Mouse (Mus musculus): ENCODE results near the gene Sde2. TPM values are rescaled to one million over a fixed set of nuclear protein-coding genes. Genes with fewer than 3 reads are reported as not detected.
A peak's percentile ranks its signal among the peaks of the same experiment; 100 is the strongest.
"Not testable (repeated sequence)": the region's sequence is repeated elsewhere in the genome, so short reads cannot be mapped to it uniquely, and the experiment has no call there.

Sde2 gene
- polyA plus RNA-seq, 1 experiment from 2014 or later, result 40.5 TPM

DNA sequence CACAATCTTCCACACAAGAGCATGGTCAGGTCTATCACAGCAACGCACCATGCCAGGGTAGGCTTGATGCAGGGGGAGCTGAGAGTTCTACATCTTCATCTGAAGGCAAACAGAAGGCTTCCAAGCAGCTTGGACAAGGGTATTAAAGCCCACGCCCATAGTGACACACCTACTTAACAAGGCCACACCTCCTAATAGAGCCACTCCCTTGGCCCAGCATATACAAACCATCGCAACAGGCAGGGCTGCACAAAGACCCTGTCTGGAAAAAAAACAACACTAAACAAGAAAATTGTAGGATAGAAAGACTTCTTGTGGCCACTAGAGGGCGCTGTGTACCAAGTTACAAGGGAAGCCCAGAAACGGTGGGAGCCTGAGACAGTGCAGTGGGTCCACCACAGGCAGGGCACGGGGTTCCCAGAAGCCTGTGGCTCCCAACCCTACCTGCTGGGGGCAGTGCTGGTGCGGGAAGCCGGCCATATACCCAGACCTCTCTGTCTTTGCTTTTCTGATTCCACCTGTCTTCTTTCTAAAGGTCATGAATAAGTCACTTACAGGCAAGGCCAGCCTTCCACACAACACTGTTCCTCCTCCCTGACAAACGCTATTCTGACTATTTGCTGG, 23.0 kb downstream of the Sde2 start:
- Histone ChIP-seq H3K36me3 (no peaks in the 10 kb centered on the region), H3K4me2 (replicated peaks) (no peak overlapping the region), H3K27me3 (replicated peaks) (no peaks in the 10 kb centered on the region), H3K9ac (no peak overlapping the region), H3K4me3 (no peak overlapping the region), H3K4me1 (no peaks in the 10 kb centered on the region), H3K9me3 (no peaks in the 10 kb centered on the region), H3K27ac (no peak overlapping the region)
- ATAC-seq (ENCODE audit: low FRiP score, low read depth), result no peak; the same call in 1 of the 2 replicates
- 20% methylated on average over 9 of the region's 9 CpGs for WGBS

DNA sequence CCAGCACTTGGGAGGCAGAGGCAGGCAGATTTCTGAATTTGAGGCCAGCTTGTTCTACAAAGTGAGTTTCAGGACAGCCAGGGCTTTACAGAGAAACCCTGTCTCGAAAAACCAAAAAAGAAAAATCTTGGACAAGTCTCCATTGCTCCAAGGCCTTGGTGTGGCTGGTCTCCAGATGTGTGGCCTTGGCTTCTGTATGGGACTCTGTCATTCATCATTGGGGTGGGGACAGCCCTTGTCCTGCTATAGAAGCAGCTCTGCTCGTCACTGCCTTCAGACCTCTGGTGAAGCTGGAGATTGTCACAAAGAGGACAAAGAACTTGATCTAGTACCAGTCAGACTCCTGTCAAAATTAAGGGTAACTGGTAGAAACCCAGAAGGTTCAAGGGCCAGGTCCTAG, 23.7 kb downstream of the Sde2 start:
- no peaks in the 10 kb centered on the region for H3K27me3 ChIP-seq (replicated peaks)
- 77% methylated on average over 2 of the region's 2 CpGs for WGBS
- H3K4me1 ChIP-seq, result no peaks in the 10 kb centered on the region
- H3K27ac ChIP-seq, result no peak overlapping the region
- no peak for ATAC-seq (ENCODE audit: low FRiP score, low read depth)
- no peak overlapping the region for H3K4me2 ChIP-seq (replicated peaks)
- no peaks in the 10 kb centered on the region for H3K9me3 ChIP-seq
- no peak overlapping the region for H3K9ac ChIP-seq
- no peak overlapping the region for H3K4me3 ChIP-seq
- H3K36me3 ChIP-seq, result no peaks in the 10 kb centered on the region

- Histone ChIP-seq H3K36me3 (no peaks in the 10 kb centered on the region), H3K27me3 (replicated peaks) (no peaks in the 10 kb centered on the region), H3K27ac (no peak overlapping the region), H3K4me2 (replicated peaks) (no peak overlapping the region), H3K4me1 (no peaks in the 10 kb centered on the region), H3K9me3 (no peaks in the 10 kb centered on the region), H3K9ac (no peak overlapping the region), H3K4me3 (no peak overlapping the region)
- ATAC-seq (ENCODE audit: low FRiP score, low read depth), result no peak
- WGBS, result 87% methylated on average over 9 of the region's 9 CpGs
Observed at GRCm38 (mm10) chr1:180875126-180875525, 24.2 kb downstream of the Sde2 start.

- WGBS, result 76% methylated on average over 4 of the region's 4 CpGs
Observed at GRCm38 (mm10) chr1:180877466-180877865, 26.5 kb downstream of the Sde2 start.

GRCm38 (mm10) chr1:180881768-180882167, 30.8 kb downstream of the Sde2 start:
- Histone ChIP-seq H3K36me3 (no peaks in the 10 kb centered on the region), H3K27ac (no peak overlapping the region), H3K9ac (no peak overlapping the region), H3K4me3 (no peak overlapping the region), H3K9me3 (no peaks in the 10 kb centered on the region), H3K4me1 (0 out of 2 replicates have a peak, but pooled peaks cover 5% of the 10 kb centered on the region), H3K27me3 (replicated peaks) (no peaks in the 10 kb centered on the region), H3K4me2 (replicated peaks) (no peak overlapping the region)
- no peak for ATAC-seq (ENCODE audit: low FRiP score, low read depth)
- WGBS, result 80% methylated on average over 3 of the region's 3 CpGs

More at GRCm38 (mm10) chr1:180877466-180877865, 26.5 kb downstream of the Sde2 start:
- no peaks in the 10 kb centered on the region for H3K27me3 ChIP-seq (replicated peaks)
- no peaks in the 10 kb centered on the region for H3K9me3 ChIP-seq
- no peak overlapping the region for H3K27ac ChIP-seq
- H3K36me3 ChIP-seq, result no peaks in the 10 kb centered on the region
- H3K4me2 ChIP-seq (replicated peaks), result no peak overlapping the region
- ATAC-seq (ENCODE audit: low FRiP score, low read depth), result no peak
- H3K9ac ChIP-seq, result no peak overlapping the region
- H3K4me3 ChIP-seq, result no peak overlapping the region
- H3K4me1 ChIP-seq, result no peaks in the 10 kb centered on the region

- no peak overlapping the region for H3K4me2 ChIP-seq (replicated peaks)
- no peaks in the 10 kb centered on the region; the same call in 1 of the 2 replicates for H3K27me3 ChIP-seq (replicated peaks)
- no peak for ATAC-seq (ENCODE audit: low FRiP score, low read depth)
- H3K4me3 ChIP-seq, result no peak overlapping the region
- WGBS, result 28% methylated on average over 7 of the region's 7 CpGs
- no peaks in the 10 kb centered on the region for H3K36me3 ChIP-seq
- H3K9ac ChIP-seq, result no peak overlapping the region
- H3K27ac ChIP-seq, result no peak overlapping the region
- H3K4me1 ChIP-seq, result peaks cover 11% of the 10 kb centered on the region
- H3K9me3 ChIP-seq, result no peaks in the 10 kb centered on the region
Observed at GRCm38 (mm10) chr1:180883731-180884130, 32.8 kb downstream of the Sde2 start.

- Histone ChIP-seq H3K27me3 (replicated peaks) (no peaks in the 10 kb centered on the region; the same call in 1 of the 2 replicates), H3K4me1 (peaks cover 16% of the 10 kb centered on the region), H3K4me2 (replicated peaks) (no peak overlapping the region), H3K27ac (no peak overlapping the region), H3K4me3 (no peak overlapping the region), H3K9ac (no peak overlapping the region), H3K36me3 (no peaks in the 10 kb centered on the region), H3K9me3 (no peaks in the 10 kb centered on the region)
- no peak for ATAC-seq (ENCODE audit: low FRiP score, low read depth)
- WGBS, result 83% methylated on average over 9 of the region's 9 CpGs
Observed at GRCm38 (mm10) chr1:180884484-180884883, 33.6 kb downstream of the Sde2 start.

DNA sequence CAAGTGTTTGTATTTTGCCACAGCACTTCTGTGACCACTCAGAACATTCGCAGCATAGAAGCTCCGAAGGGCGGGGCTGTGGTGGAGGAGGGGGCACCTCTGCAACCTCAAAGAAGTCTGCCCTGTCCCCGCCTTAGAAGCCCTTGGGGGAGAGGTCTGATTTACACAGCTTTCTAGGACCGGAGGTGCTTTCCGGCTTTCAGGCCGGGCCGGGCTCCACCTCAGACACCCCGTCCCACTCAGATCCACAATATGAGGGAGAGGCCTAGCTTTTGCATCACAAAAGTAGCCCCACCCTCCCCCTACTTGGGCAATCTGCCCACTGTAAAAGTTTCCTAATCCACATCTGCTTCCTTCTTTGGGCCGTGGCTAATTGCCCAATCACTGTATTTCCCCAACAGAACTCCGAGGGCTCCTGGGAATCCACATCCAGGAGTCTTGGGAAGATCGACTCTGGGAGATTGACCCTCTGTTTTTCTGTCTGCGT, 37.7 kb downstream of the Sde2 start:
- H3K9me3 ChIP-seq, result no peaks in the 10 kb centered on the region
- peak; percentile 62 for ATAC-seq (ENCODE audit: low FRiP score, low read depth)
- peak overlapping the region; percentile 45 for H3K4me2 ChIP-seq (replicated peaks)
- no peak overlapping the region for H3K4me3 ChIP-seq
- no peak overlapping the region for H3K9ac ChIP-seq
- H3K4me1 ChIP-seq, result peaks cover 16% of the 10 kb centered on the region
- H3K36me3 ChIP-seq, result no peaks in the 10 kb centered on the region
- H3K27ac ChIP-seq, result no peak overlapping the region
- 4% methylated on average over 13 of the region's 13 CpGs for WGBS
- H3K27me3 ChIP-seq (replicated peaks), result peaks cover 9% of the 10 kb centered on the region

DNA sequence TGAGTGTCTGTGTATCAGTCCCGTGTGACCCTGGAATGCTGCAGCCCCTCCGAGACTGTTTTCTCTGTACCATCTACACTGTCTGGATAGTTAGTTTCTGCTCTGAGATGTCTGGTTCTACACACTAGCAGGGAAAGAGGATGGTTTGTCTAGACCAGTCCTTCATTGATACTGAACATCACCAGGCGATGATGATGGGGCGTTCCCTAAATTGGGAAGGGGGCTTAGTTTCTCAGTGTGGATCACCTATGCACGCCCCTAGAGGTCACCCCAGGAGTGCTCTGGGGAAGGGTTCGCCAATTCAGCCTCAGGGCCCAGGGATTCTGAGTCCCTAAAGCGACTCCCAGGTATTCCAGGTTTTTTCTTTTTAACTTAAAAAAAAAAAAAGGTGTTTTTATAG, 38.2 kb downstream of the Sde2 start:
- Histone ChIP-seq H3K4me3 (no peak overlapping the region), H3K9ac (no peak overlapping the region), H3K27ac (no peak overlapping the region), H3K4me1 (peaks cover 11% of the 10 kb centered on the region), H3K4me2 (replicated peaks) (peak overlapping the region; percentile 45), H3K36me3 (no peaks in the 10 kb centered on the region), H3K27me3 (replicated peaks) (peaks cover 15% of the 10 kb centered on the region), H3K9me3 (no peaks in the 10 kb centered on the region)
- 31% methylated on average over 7 of the region's 7 CpGs for WGBS
- 0 out of 2 replicates have a peak, but pooled peaks have one; percentile 15 for ATAC-seq (ENCODE audit: low FRiP score, low read depth)

GRCm38 (mm10) chr1:180889841-180890240, 38.9 kb downstream of the Sde2 start:
- Histone ChIP-seq H3K4me2 (replicated peaks) (no peak overlapping the region), H3K36me3 (no peaks in the 10 kb centered on the region), H3K4me3 (no peak overlapping the region), H3K27ac (no peak overlapping the region), H3K9me3 (no peaks in the 10 kb centered on the region), H3K27me3 (replicated peaks) (peaks cover 21% of the 10 kb centered on the region), H3K4me1 (peaks cover 11% of the 10 kb centered on the region), H3K9ac (no peak overlapping the region)
- no peak for ATAC-seq (ENCODE audit: low FRiP score, low read depth)
- WGBS, result 42% methylated on average over 6 of the region's 6 CpGs

- WGBS, result 66% methylated on average over 10 of the region's 10 CpGs
- no peaks in the 10 kb centered on the region for H3K36me3 ChIP-seq
- no peak within 1 kb of the TSS for H3K9ac ChIP-seq
- no peak for ATAC-seq (ENCODE audit: low FRiP score, low read depth)
- peaks cover 35% of the 10 kb centered on the region for H3K27me3 ChIP-seq (replicated peaks)
- H3K27ac ChIP-seq, result no peak within 1 kb of the TSS
- no peak within 1 kb of the TSS for H3K4me3 ChIP-seq
- no peak within 1 kb of the TSS for H3K4me2 ChIP-seq (replicated peaks)
- H3K4me1 ChIP-seq, result peaks cover 11% of the 10 kb centered on the region
- H3K9me3 ChIP-seq, result no peaks in the 10 kb centered on the region
Observed at GRCm38 (mm10) chr1:180892808-180893207, 41.9 kb downstream of the Sde2 start, which contains the start of gene Lefty2. Gene Lefty2 (plus strand): TSS chr1:180893108.

DNA sequence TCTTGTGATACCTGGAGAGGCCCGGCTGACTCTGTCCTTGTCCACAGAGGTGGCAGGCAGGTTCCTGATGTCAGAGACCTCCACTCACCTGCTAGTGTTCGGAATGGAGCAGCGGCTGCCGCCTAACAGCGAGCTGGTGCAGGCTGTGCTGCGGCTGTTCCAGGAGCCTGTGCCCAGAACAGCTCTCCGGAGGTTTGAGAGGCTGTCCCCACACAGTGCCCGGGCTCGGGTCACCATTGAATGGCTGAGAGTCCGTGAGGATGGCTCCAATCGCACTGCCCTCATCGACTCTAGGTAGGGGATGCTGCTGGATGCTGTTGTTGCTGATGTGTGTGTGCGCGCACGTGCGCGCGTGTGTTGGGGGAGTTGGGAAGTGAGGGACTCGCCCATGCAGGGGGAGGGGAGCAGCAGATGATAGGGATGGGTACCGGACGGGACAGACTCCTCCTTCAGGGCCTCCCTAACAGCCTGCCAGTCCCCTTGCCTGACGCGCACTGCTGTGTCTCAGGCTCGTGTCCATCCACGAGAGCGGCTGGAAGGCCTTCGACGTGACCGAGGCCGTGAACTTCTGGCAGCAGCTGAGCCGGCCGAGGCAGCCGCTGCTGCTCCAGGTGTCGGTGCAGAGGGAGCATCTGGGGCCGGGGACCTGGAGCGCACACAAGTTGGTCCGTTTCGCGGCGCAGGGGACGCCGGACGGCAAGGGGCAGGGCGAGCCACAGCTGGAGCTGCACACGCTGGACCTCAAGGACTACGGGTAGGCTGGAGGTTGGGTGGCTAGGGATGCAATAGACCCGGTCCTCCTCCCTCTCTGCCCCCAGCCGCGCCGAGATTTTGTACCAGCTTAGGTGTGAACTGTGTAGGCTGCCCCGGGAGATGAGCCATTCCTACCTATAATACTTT, 43.4 kb downstream of the Sde2 start:
- not testable (repeated sequence) for H3K9me3 ChIP-seq; H3K9ac ChIP-seq; ATAC-seq (ENCODE audit: low FRiP score, low read depth); H3K36me3 ChIP-seq; H3K4me1 ChIP-seq; H3K27ac ChIP-seq
- peak overlapping the region; percentile 7; the same call in 1 of the 2 replicates for H3K4me3 ChIP-seq
- peaks cover 35% of the 10 kb centered on the region for H3K27me3 ChIP-seq (replicated peaks)
- H3K4me2 ChIP-seq (replicated peaks), result peak overlapping the region; percentile 46
- WGBS, result 4% methylated on average over 51 of the region's 51 CpGs
